Mouse (Mus musculus): Measurements from ENCODE around the gene Defb48.

Gene Defb48

DNA sequence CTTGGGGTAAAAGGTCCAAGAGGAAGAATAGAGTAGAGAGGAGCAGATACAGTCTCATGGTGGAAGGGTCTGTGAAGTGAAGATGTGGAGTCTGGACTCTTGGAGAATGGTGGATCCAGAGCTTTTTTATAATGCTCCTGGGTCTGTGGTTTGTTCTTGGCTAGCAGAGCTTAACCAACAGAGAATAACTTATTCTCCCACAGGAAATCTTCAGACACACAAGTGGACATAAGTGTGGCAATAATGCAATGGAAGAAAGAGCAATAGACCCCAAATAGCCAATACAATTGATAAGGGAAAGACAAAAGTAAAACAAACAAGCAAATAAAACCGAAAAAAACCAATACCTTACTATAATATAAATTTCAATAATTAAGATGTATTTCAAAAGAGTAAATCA lies at the start of gene Defb48:
TSS of gene Defb48 (minus strand) at position 101 of the 400 bp plus-strand sequence.
- DNase-seq (ENCODE audit: low spot score in 2 of 2), result no peak

DNA sequence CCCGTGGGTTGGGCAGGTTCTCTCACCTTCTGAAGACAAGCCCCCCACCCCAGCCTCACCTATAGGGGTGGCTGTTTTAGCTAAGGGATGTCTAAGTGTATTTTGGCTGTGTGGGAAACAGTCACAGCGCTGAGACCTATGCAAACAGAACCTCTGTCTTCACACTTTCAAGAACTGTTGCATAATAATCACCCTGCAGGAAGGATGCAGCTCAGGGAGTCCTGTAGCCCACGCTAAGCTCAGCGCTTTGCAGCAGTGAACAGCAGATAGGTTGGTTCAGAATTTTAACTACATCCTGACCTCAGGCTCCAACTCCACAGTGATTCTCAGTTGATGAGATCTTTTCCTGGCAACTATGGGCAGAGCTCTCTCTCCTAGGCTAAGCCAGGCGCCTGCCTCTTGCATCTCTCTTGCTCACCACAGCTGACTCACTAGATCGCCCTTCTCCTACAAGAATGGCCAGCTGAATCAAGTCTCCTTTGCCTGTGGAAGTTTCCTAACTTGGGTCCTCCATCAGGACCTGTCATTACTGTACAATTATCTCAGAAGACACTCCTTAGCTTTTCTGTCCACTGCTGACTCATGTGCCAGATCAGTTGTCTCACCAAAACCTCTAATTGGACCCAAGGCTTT lies 36.3 kb upstream of the Defb48 start:
- DNase-seq (ENCODE audit: low spot score in 2 of 2), result no peak

DNA sequence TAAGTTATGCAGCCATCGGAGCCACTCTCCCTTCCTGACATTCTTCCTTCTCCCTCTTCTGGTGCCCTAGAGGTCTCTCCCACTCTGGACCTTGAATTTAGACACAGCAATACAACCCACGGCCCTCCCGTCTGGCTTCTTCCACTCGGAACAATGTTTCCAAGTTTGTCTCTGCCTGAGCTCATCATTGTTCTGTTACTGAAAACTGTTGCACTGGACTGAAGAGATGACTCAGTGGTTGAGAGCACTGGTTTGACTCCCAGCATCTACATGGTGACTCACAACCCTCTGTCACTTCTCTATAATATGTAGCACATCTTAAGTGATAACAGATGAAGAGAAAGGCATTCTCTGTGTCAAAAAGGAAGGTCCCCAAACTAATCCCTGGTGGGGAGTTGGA lies 30.4 kb upstream of the Defb48 start:
- DNase-seq (ENCODE audit: low spot score in 2 of 2), result no peak

DNA sequence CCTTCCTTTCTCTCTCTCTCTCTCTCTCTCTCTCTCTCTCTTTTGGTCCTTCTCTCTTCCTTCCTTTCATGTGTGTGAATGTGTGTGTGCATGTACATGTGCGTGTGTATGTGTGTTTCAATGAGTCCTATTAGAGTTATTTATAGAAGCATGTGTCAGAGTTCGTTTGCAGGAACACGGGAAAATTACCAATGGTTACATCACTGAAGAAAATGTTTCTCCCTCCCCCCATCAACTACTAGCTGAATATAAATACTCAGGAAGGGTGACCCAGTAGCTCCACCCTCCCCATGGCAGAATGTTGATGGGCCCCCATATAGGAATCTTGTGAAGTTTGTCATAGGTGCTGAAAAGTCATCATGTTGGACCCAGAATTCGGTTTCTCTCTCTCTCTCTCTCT lies 28.8 kb upstream of the Defb48 start:
- no peak for DNase-seq (ENCODE audit: low spot score in 2 of 2)

DNA sequence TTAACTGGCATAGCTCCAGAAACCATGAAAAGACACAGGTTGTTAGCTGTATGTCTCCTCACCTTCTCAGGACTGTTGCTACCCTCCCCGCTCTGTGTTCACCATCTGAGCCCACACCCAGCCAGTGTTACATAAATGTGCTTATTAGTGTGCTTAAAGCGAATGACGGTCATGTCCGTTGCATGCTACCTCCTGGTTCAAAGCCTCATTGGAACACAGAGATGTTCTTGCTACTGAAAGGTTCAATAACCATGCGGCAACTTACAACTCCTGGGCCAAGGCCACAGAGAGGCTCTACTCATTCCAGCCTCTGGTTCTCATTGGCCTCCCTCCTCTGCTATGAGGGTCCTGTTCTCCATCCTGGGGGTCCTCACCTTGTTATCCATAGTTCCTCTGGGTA lies 27.2 kb upstream of the Defb48 start, which contains the start of gene Defb43:
TSS of gene Defb43 (plus strand) at position 301 of the 400 bp plus-strand sequence.
- no peak for DNase-seq (ENCODE audit: low spot score in 2 of 2)

DNA sequence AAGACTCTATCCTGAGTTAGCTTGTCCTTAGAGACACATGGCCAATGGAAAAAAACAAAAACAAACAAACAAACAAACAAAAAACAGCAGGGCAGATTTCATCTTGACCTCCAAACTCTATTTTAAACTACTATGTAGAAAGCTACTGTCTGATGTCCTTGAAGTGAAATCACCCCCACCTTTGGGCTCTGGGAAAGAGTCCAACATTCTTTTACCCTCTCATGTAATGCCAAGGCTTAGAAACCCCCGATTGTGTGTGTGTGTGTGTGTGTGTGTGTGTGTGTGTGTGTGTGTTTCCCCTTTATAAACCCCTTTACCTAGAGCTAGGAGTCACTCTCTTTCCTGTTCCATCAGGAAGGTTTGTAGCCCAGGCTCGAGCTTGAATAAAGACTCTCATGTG lies 18.3 kb upstream of the Defb48 start:
- no peak for DNase-seq (ENCODE audit: low spot score in 2 of 2)

DNA sequence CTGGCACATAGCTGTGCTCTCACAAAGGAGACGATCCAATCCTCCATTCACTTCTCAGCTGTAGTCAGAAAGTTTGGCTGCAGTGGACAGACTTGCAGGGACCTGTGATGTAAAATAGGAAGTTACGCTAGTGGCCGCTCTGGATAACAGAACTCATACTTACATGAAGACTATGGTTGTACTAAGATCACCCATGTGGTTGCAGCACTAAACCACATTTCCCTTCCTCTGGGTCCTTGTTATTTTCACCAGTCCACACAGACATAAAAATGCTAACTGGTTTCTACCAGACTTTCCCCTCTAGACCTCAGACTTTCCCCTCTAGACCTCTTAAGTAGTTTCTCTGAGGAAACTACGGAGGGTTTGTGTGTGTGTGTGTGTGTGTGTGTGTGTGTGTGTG lies 14.7 kb upstream of the Defb48 start:
- DNase-seq (ENCODE audit: low spot score in 2 of 2), result no peak

DNA sequence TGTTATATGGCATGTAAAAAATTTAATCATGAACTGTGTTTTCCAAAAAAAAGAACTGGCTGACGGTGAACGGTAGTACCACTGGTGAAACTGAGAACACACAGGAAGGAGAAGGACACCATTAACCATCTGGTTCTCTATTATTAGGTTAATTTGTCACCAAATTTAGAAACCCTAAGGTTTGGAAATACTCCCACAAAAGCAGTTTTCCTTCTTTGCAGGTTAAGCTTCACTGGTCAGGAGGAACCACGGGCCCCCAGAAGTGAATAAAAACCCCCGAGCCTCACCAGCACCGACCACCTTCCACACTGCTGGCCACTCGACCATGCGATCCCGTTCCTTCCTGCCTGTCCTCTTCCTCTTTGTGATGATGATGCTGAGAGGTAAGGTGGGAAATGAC lies 13.5 kb upstream of the Defb48 start, which contains the start of gene Defb47:
TSS of gene Defb47 (plus strand) at position 301 of the 400 bp plus-strand sequence.
- DNase-seq (ENCODE audit: low spot score in 2 of 2), result no peak

DNA sequence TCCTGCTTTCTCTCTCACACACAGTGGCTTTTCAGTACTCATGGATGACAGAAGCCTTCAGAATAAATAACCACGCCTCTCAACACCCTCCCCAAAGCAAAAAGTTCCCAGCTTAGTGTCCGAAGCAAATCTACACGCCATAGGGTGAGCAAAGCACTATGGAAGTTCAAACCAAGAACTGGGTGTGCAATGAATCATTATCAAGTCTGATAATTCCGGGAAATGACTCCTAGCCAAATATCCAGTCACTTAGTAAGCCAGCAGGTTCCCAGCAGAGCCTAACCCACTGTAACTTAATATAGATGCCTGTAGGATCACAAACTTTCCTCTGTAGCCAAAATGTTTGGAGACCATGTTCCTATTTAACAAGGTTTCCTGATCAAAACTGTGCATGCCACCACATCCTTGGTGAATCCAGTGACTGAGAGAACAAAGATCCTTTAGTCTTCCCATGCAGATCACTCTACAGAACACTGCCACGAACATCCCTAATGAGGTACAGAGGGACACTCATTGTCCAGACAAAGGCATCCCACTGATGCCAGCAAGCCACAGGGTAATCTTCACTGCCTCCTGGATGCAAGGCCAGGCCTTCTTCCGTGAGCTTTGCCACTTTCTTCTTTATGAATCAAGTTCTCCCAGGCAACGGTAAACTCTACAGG lies 7.7 kb upstream of the Defb48 start:
- no peak for DNase-seq (ENCODE audit: low spot score in 2 of 2)

DNA sequence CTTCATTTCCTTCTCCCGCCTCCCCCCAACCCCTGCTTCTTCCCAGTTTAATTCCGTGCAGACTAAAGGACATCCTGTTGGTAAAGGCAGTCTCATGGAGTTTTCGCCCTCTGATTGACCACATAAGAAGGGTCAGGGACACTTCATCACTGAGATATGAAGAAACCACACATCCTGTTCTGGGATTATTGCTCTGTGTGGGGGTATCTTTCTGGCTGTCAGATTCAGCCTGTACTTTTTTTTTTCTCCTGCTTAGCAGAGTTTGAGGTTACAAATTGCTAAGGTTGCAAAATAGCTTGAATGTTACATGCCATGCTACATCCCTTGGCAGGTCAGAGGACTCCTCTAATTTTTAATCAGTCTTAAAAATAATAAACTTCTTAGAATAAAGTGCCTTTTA lies 7.0 kb upstream of the Defb48 start:
- DNase-seq (ENCODE audit: low spot score in 2 of 2), result no peak

DNA sequence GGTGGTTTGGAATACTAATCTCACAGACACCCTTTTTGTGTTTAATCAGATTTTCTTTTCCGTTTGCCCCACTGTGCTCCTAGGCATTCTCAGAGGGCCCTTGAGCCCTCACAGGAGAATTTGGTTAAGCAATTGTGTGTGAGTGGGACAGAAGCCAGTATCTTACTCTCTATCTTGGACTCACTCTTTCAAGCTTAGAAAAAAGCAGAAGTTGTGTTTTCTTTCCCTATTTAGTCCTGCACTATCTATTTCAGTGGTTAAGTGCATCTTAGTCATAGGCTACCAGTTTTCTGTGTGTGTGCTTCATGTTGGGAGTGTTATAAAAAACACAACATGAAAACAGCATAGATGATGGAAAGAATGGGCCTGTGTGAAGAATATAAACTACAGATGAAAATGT lies 4.5 kb downstream of the Defb48 start:
- no peak for DNase-seq (ENCODE audit: low spot score in 2 of 2)

DNA sequence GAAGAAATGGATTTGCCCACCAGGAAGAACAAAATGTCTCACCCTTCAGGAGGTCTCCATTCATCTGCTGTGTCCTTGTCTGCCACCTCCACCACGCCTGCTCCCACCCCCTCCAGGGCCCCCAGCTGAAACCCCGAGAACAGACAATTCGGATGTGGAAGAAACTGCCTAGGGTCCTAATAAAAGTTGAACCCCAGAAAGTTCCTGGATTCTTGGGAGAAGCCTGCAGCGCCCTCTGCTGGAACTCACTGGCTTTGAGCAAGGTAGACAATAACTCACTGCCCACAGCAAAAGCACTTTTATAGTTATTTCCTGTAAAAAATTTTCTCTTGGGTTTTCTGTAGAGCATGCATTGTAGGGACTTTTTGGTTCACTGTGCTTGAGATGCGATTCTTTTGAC lies 9.3 kb downstream of the Defb48 start:
- peak; percentile 17 to 56 for DNase-seq (ENCODE audit: low spot score in 2 of 2)

DNA sequence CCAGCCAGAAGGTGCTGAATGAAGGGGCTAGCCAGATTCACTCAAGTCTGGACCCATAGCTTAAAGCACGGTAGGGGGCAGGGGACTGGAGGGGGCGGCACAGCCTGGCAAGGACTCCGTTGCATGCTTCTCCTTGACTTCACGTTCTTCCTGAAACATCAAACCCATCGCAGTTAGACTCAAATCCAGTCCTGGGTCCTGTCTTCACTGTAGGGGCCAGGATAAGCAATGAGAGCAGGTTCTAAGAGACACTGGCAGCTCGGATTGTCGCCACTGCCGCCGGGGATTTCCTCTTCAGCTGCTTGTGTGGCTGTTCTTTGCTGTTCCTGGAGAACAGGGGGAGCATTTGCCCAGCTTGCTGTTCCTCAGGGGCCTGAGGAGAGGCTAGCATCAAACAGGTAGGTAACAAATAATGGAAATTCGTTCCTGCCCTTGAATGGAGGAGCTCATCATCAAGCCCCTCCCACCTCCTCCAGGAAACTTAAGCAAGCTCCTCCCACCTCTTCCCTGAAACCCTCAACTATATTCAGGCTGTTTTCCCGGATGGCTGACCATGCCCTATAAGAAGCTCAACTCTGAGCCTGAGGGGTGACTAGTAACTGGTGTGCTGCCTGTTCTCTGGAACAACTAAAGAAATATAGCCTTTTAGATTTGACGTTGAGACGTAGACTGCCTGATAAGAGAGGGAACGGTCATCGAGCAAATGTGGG lies 18.3 kb downstream of the Defb48 start:
- no peak for DNase-seq (ENCODE audit: low spot score in 2 of 2)

DNA sequence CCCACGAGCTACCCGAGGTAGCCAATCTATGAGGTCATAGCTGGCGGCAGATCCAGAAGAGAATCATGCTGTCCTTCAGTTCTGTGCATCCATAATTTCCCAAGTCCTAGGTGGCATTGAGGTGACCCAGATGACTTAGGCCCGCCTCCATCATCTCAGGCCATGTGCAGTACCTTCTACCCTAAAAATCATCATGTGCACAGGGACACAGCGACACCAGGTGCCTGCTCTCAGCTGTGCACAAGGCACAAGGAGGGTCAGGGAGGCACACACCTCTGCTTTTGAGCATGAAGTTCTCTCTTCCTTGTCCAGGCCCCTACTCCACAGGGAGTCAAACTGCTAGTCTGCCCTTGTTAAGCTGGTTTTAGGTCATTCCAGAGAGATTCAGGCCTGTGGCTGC lies 19.0 kb downstream of the Defb48 start:
- no peak for DNase-seq (ENCODE audit: low spot score in 2 of 2)

DNA sequence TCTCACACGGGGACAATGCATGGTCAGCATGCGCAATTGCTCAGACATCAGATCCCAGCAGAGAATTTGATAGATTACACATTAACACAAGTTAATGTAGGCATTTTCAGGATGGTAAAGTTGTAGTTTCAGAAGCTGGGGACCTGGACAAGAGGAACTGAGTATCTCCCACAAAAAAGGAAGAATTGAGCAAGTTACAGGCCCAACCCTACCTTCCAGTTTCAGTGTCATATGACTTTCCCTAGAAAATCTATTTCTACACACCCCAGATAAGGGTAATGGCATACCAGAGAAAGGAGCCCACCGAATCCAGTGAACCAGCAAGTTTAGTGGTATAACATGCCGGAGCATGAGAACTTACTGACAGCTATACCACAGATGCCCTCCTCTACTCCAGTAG lies 20.7 kb downstream of the Defb48 start:
- DNase-seq (ENCODE audit: low spot score in 2 of 2), result no peak

DNA sequence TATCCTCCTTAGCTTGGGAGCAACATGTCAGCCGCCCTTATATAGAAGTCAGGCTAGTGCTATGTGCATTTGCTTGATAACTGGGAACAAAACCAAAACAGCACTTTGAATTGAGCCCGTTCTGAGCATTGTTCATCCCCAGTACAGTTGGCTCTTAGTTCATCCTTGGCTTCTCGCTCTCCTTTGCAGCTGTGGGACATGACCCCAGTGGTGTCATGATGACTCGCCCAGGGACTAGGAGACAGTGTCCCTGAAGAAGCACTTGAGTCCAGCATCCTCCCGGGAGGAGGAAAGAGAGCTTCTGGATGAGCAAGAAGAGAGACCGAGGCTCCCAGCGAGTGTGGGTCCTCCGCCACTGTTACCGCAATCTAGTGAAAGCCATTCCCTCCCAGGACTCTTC lies 28.2 kb downstream of the Defb48 start:
- no peak for DNase-seq (ENCODE audit: low spot score in 2 of 2)

DNA sequence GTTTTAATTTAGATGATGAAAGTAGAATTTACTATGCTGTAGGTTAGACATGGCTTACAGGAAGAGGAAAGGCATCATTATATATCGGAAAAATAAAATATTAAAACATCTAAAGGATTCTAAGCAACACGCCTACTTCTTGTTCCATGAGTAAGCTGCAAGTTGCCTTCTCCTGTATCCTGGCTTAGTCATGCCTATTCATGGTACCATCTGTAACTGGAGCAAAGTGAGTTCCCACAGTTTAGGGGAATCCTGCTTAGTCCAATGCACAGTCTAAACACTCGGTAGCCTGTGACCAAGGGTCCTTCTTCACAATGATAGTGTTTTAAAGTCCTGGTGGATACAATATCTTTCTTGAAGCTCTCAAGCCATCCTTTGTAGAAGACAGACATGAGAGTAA lies 37.5 kb downstream of the Defb48 start:
- DNase-seq (ENCODE audit: low spot score in 2 of 2), result no peak

DNA sequence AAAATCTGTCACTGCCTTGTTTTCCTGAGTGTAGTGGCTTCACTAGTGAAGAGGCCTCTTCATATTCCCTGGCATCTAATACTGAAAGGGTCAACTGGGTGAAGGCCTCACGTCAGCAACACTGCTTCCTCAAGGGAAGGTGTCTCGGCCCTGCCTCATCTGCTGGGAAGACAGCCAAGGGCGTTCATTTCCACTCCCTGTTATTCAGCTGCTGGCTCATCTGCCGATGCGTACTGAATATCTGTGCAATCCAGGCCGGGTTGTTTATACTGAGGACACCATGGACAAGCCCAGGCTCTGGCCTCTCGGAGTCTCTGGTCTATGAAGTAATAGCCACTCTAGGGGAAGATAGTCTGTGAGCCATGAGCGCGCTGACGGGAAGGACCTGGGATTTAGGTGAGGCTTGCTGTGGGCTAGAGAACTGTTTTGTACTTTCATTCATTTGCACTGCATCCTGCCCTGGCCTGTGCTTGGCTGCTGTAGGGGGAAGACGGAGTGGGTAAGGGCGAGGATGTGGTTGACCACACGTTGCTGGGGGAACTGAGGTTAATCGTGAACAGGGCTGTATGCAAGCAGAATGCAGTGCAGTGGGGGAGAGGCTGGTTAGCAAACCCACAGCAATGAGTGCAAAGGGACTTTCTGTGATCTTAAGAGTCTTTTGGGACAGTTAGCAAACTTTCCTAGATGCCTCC lies 43.8 kb downstream of the Defb48 start:
- no peak for DNase-seq (ENCODE audit: low spot score in 2 of 2)

DNA sequence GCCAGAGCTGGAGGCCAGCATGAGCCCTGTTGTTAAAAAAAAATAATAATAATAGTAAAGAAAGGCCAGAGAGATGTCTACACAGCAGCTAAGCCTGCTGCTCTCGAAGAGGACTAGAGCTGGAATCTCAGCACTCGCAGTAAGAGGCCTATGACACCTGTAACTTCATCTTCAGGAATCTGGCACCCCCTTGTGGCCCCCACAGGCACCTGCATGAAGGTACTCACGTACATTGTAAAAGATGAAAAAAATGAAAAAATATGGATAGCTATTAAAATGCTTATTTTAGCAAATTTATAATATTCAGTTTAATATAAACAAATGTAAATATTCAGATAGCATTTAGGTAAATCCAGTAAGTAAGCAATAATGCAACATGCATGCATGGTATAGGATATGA lies 44.9 kb downstream of the Defb48 start:
- no peak for DNase-seq (ENCODE audit: low spot score in 2 of 2)

DNA sequence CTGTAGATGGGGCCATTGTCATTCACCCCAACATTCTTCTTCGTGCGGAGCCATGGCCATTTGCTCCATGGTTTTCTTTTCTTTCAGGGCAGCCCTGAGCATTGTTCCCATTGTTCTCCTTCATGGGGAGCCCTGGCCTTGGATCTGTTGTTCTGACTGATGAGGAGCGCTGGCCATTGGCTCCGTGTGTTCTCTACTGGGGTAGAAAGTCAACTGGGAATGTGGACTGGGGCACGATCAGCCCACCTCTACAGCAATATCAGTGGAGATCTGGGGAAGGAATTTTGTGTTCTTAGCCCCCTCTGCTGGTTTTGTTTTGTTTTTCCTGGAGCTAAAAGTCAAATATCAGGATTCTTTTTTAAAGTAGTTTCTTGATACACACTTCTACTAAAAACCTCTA lies 46.6 kb downstream of the Defb48 start:
- no peak for DNase-seq (ENCODE audit: low spot score in 2 of 2)

DNA sequence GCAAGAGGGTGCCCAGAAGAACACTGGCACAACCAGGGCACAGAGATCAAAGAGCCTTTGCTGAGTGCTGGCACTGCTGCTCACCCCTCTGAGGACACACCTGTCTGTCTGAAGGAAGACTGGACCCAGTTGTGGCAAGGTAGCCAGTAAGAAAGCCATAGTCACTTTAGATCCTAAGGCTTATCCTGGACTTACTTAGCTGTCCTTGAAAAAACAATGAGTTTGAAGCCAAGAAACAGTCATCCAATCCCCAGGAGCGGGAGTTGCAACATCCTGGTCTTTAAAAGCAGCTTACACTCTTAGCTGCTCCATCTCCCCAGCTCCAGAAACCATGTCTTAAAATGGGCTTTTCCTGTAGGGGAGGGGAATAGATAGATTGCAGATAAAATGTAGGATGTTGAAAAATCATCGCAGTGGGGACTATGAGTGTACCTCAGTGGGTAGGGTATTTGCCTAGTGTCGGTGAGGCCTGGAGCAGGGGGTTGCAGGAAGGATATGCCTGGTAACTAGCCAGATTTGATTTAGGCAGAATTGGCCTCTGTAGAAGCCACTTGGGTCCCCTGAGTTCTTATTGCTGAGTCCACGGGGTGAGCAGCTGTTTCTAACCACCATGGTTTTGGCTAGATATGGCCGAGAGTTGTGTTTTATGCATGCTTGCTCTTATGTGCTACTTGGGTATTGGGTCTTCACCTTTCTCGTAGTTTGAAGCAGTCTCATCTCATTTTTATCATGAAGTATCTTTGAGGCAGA lies 47.5 kb downstream of the Defb48 start:
- DNase-seq (ENCODE audit: low spot score in 2 of 2), result no peak

DNA sequence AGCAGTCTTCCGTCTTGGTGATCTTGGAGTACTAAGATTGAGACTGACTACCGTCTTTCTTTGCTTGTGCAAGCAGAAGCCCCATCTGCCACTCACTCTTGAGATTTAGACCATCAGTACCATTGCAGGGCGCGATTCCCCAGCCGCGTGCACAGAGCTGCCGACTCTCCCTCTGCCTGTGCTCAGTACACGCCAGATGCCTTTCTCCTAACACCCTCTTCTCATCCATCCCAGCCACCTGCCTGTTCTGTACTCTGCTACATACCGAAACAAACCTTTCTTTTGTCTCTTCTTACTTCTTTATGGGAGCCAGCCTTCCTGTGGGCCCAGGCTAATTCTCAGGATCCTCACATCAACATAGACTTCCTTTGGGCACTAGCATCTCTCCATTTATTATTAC lies 48.9 kb downstream of the Defb48 start:
- no peak for DNase-seq (ENCODE audit: low spot score in 2 of 2)
